Mouse (Mus musculus) large intestine, adult 2 months (tissue): ENCODE data around the gene Stard10. TPM values are rescaled to one million over a fixed set of nuclear protein-coding genes. Genes with fewer than 3 reads are reported as not detected.

Source experiments
- DNase-seq: peaks from one replicate; pipeline ENCODE4 v3.0.0-alpha.2; 2012; ENCODE audit warnings: low read depth, low spot score
- WGBS: fragments of 180-500 bp; shearing (Covaris S2); methylation state at CpG from one replicate; pipeline ENCODE4 v1.1.7; 2018; 5-methylcytosine and 5-hydroxymethylcytosine counted together
- polyA plus RNA-seq: library from polyadenylated mRNA; depleted of rRNA; stranded (reverse); fragments of >200 nt; gene quantifications from 2 replicates; pipeline ENCODE4 v1.2.3, GENCODE M21; 2012; rRNA removed

The Stard10 gene
- polyA plus RNA-seq, 1 experiment, result 277 TPM

GRCm38 (mm10) chr7:101389256-101389655 is 72.4 kb downstream of the Stard10 start:
- no peak for DNase-seq
- 90% methylated on average over 6 of the region's 6 CpGs for WGBS

- 77% methylated on average over 4 of the region's 4 CpGs for WGBS
- no peak for DNase-seq
These were observed 75.1 kb downstream of the Stard10 start for GRCm38 (mm10) chr7:101391909-101392479.

DNA sequence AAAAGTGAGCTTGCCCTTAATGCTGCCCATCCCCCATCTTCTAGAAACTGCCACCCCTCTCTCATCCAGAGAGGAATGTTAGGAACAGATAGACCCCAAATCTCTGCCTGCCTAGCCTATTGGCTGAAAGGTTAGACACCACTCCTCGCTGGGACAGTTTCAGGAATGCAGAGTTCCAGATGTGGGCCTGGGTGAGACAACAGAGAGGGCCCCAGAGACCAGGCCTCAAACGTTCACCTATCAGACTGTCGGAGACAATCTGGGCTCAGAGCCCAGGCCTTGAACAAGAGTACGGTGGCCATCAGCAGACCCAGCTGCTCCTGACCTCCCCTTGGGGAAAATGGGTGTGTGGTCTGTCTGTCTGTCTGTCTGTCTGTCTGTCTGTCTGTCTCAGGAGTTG is 76.1 kb downstream of the Stard10 start:
- no peak for DNase-seq
- 57% methylated on average over 4 of the region's 4 CpGs for WGBS

- no peak for DNase-seq
- WGBS, result 61% methylated on average over 8 of the region's 8 CpGs
These were observed 77.0 kb downstream of the Stard10 start for GRCm38 (mm10) chr7:101393694-101394504.

GRCm38 (mm10) chr7:101394569-101394968 is 77.7 kb downstream of the Stard10 start:
- 78% methylated on average over 3 of the region's 3 CpGs for WGBS

GRCm38 (mm10) chr7:101395471-101395870 is 78.6 kb downstream of the Stard10 start:
- no peak for DNase-seq
- 61% methylated on average over 2 of the region's 2 CpGs for WGBS

More at GRCm38 (mm10) chr7:101394569-101394968, 77.7 kb downstream of the Stard10 start:
- no peak for DNase-seq

Other genes with a start within 250 kb of the Stard10 start
- gene Fchsd2, start 224.2 kb upstream of the Stard10 start, polyA plus RNA-seq, result 4.5 and 6.6 TPM in 2 replicates
- 10.4 and 15.0 TPM in 2 replicates for gene Atg16l2, start 14.8 kb upstream of the Stard10 start, polyA plus RNA-seq
- gene Arap1, start 31.0 kb downstream of the Stard10 start, polyA plus RNA-seq, result 52.4 and 63.6 TPM in 2 replicates
- not detected in 2 replicates for gene Gm45837, start 93.8 kb downstream of the Stard10 start, polyA plus RNA-seq
- gene Pde2a, start 104.6 kb downstream of the Stard10 start, polyA plus RNA-seq, result 18.8 and 21.3 TPM in 2 replicates